Mouse (Mus musculus): ENCODE data around the gene Zfp433.

DNA sequence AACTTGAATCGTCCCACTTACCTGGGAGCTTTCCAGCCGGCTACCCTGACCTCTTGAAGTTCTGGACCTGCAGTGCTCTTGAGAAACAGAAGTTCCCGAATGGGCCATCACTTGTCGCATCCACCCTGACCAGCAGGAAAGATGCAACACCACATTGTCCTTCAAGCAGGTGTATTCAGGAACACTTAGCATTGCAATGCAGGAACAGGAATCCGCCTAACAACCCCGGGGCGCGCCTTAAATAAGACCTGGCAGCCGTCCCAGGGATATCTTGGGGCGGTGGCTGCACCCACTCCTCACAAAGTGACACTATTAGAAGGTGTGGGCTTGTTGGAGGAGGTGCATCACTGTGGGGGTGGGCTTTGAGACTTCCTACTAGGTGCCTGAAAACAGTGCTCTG, 49.4 kb upstream of the Zfp433 start:
- TF ChIP-seq EP300 (IDR thresholded peaks at IDR 0.05; ENCODE audit: low read depth) (no peak), CTCF (IDR thresholded peaks at IDR 0.05; ENCODE audit: low read depth) (no peak)

All from heart, postnatal 0 days (tissue).